Mouse (Mus musculus): ENCODE data around the gene Nudt7.

DNA sequence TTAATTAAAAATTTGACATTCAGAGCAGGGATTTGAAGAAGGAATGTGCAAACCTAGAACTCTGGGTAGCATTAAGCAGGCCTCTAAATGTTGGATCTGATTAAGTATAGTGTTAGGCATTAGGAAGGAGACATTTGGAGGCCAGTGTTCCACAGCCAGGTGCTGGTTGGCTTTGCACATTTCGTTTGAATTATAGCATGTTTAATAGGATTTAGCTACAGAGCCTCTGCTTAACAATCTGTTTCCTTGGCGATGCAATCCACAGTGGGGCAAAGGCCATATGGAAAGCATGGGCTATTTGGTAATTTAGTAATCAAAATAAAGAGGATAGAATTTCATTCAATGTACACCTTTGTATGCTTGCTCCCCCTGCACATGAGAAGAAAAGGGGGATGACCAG is 32.4 kb downstream of the Nudt7 start:
- TF ChIP-seq CTCF (IDR thresholded peaks at IDR 0.05; ENCODE audit: borderline replicate concordance, insufficient read depth, low read length) = no peak
- no peak for TF ChIP-seq POLR2A (IDR thresholded peaks at IDR 0.05; ENCODE audit: low read depth, low read length)

Measured in embryonic fibroblast, embryonic 13.5 days (primary cell).